Mouse (Mus musculus): Measurements from ENCODE around the gene Ubiad1.

- TF ChIP-seq POLR2A (IDR thresholded peaks at IDR 0.05; ENCODE audit: borderline replicate concordance, low read depth, low read length) (no peak), CTCF (IDR thresholded peaks at IDR 0.05; ENCODE audit: low read depth, low read length) (no peak)
Measured at GRCm38 (mm10) chr4:148428544-148428943, 16.0 kb downstream of the Ubiad1 start.

Data from bone marrow macrophage, adult 2 months (primary cell).